Mouse (Mus musculus): ENCODE measurements around the gene Prl7a1. TPM values are rescaled to one million over a fixed set of nuclear protein-coding genes. Genes with fewer than 3 reads are reported as not detected.

Gene Prl7a1
- total RNA-seq (2021) = not detected
- long read RNA-seq, experiment 1 = 0 reads
- long read RNA-seq, experiment 2 = 0 reads

- no peak for DNase-seq
Observed at GRCm38 (mm10) chr13:27642393-27642792, at the start of gene Prl7a1. TSS of gene Prl7a1 (minus strand) at chr13:27642493.

- DNase-seq = no peak
Observed at GRCm38 (mm10) chr13:27667936-27668335, 25.6 kb upstream of the Prl7a1 start, which contains the start of gene Prl7a2. TSS of gene Prl7a2 (minus strand) at chr13:27668036.

GRCm38 (mm10) chr13:27660747-27661146 is 18.5 kb upstream of the Prl7a1 start:
- no peak for DNase-seq

GRCm38 (mm10) chr13:27610482-27610881 is 31.8 kb downstream of the Prl7a1 start, which contains the start of gene Prl7b1:
TSS of gene Prl7b1 (minus strand) at chr13:27610582.
- no peak for DNase-seq

Other genes starting within 250 kb of the Prl7a1 start
- gene Prl8a6, start 203.8 kb downstream of the Prl7a1 start, total RNA-seq (2021) = not detected
- gene Prl8a8, start 129.3 kb downstream of the Prl7a1 start, total RNA-seq (2021) = not detected
- gene Prl8a9, start 77.9 kb downstream of the Prl7a1 start, total RNA-seq (2021) = not detected
- not detected for gene Prl8a1, start 60.3 kb downstream of the Prl7a1 start, total RNA-seq (2021)
- not detected for gene Prl7b1, start 31.9 kb downstream of the Prl7a1 start, total RNA-seq (2021)
- gene Prl7a2, start 25.5 kb upstream of the Prl7a1 start, total RNA-seq (2021) = not detected
- gene Prl7d1, start 74.2 kb upstream of the Prl7a1 start, total RNA-seq (2021) = not detected
- gene Prl7c1, start 138.3 kb upstream of the Prl7a1 start, total RNA-seq (2021) = not detected
- gene Prl2a1, start 159.2 kb upstream of the Prl7a1 start, total RNA-seq (2021) = not detected
- gene Prl2c1, start 206.8 kb upstream of the Prl7a1 start, total RNA-seq (2021) = not detected